Mouse (Mus musculus) MEL (cell line): ENCODE measurements around the gene Med27. TPM values are rescaled to one million over a fixed set of nuclear protein-coding genes. Genes with fewer than 3 reads are reported as not detected.

Experiments used
- DNase-seq: peaks from one replicate; pipeline ENCODE4 v3.0.0; 2011; ENCODE audit warnings: low read depth, low spot score
- H3K27ac ChIP-seq: 2 replicates; pipeline ENCODE4 v1.5.1; 2012; ENCODE audit warnings: low read depth, mild to moderate bottlenecking, control low read depth, low read length, moderate library complexity; ENCODE audit not compliant: control insufficient read depth
- H3K27me3 ChIP-seq, 2 experiments: fragments of 150-350 bp in 1 of 2; sonication (generic) in 1 of 2; 2 replicates each; pipeline ENCODE4 v1.6.1; 2012; ENCODE audit warnings: low read length in 2 of 2, mild to moderate bottlenecking in 2 of 2, improper control_type of control experiment in 1 of 2, moderate library complexity in 1 of 2; ENCODE audit not compliant: insufficient read depth in 2 of 2, control insufficient read depth in 1 of 2
- H3K36me3 ChIP-seq, 2 experiments: 2 replicates each; pipeline ENCODE4 v1.6.1; 2012 to 2014; ENCODE audit warnings: low read length in 2 of 2, improper control_type of control experiment in 1 of 2, inconsistent platforms in 1 of 2, mild to moderate bottlenecking in 1 of 2; ENCODE audit not compliant: insufficient read depth in 2 of 2, control insufficient read depth in 1 of 2
- H3K4me1 ChIP-seq, 2 experiments: fragments of 150-350 bp in 1 of 2; sonication (generic) in 1 of 2; 2 replicates each; pipeline ENCODE4 v1.6.1; 2012; ENCODE audit warnings: low read length in 2 of 2, improper control_type of control experiment in 1 of 2, mild to moderate bottlenecking in 1 of 2; ENCODE audit not compliant: insufficient read depth in 2 of 2, control insufficient read depth in 1 of 2
- H3K4me3 ChIP-seq, 2 experiments: fragments of 150-350 bp in 1 of 2; sonication (generic) in 1 of 2; 2 replicates each; pipeline ENCODE4 v1.5.1; 2012; ENCODE audit warnings: low read depth in 2 of 2, low read length in 2 of 2, mild to moderate bottlenecking in 2 of 2, moderate library complexity in 2 of 2, control low read depth in 1 of 2, improper control_type of control experiment in 1 of 2; ENCODE audit not compliant: control insufficient read depth in 1 of 2, insufficient read depth in 1 of 2
- H3K79me2 ChIP-seq: 2 replicates; pipeline ENCODE4 v1.6.1; 2012; ENCODE audit warnings: mild to moderate bottlenecking, low read length, moderate library complexity; ENCODE audit not compliant: control insufficient read depth, poor library complexity, insufficient read depth
- H3K9ac ChIP-seq: 2 replicates; pipeline ENCODE4 v1.6.1; 2012; ENCODE audit warnings: low read depth, mild to moderate bottlenecking, control low read depth, low read length, moderate library complexity; ENCODE audit not compliant: control insufficient read depth, poor library complexity, severe bottlenecking
- H3K9me3 ChIP-seq: fragments of 150-350 bp; sonication (generic); replicated peaks from 2 replicates; pipeline ENCODE4 v1.6.1; 2012; ENCODE audit warnings: mild to moderate bottlenecking, low read length, improper control_type of control experiment, moderate library complexity; ENCODE audit not compliant: insufficient read depth
- BHLHE40 ChIP-seq: IDR thresholded peaks from 2 replicates; pipeline ENCODE4 v1.6.1; 2012; ENCODE audit warnings: low read depth, mild to moderate bottlenecking, inconsistent platforms, low read length, improper control_type of control experiment, borderline replicate concordance
- CHD1 ChIP-seq: IDR thresholded peaks from 2 replicates; pipeline ENCODE4 v1.6.1; 2012; ENCODE audit warnings: low read depth, mild to moderate bottlenecking, inconsistent platforms, low read length, improper control_type of control experiment
- CHD2 ChIP-seq: IDR thresholded peaks from 2 replicates; pipeline ENCODE4 v1.6.1; 2011; ENCODE audit warnings: low read length, improper control_type of control experiment
- CTCF ChIP-seq, 3 experiments: IDR thresholded peaks in 2 of 3; conservative IDR thresholded peaks in 1 of 3; 2 replicates each; pipeline ENCODE4 v1.5.1; 2011 to 2012; ENCODE audit warnings: low read length in 3 of 3, low read depth in 2 of 3, mild to moderate bottlenecking in 2 of 3, improper control_type of control experiment in 1 of 3, inconsistent platforms in 1 of 3, mixed read lengths in 1 of 3, moderate library complexity in 1 of 3; ENCODE audit not compliant: control insufficient read depth in 1 of 3, insufficient read depth in 1 of 3, poor library complexity in 1 of 3, severe bottlenecking in 1 of 3
- E2F4 ChIP-seq: IDR thresholded peaks from 2 replicates; pipeline ENCODE4 v1.6.1; 2011; ENCODE audit warnings: low read depth, low read length, improper control_type of control experiment, borderline replicate concordance
- ELF1 ChIP-seq: IDR thresholded peaks from 2 replicates; pipeline ENCODE4 v1.6.1; 2014; ENCODE audit warnings: low read depth, mild to moderate bottlenecking, inconsistent platforms, low read length, improper control_type of control experiment, moderate library complexity
- EP300 ChIP-seq, 2 experiments: IDR thresholded peaks; 2 replicates each; pipeline ENCODE4 v1.6.1; 2011; ENCODE audit warnings: improper control_type of control experiment in 2 of 2, low read length in 2 of 2, low read depth in 1 of 2, mild to moderate bottlenecking in 1 of 2
- ETS1 ChIP-seq: IDR thresholded peaks from 2 replicates; pipeline ENCODE4 v1.6.1; 2012; ENCODE audit warnings: low read depth, mild to moderate bottlenecking, inconsistent platforms, low read length, improper control_type of control experiment, moderate library complexity
- GABPA ChIP-seq: IDR thresholded peaks from 2 replicates; pipeline ENCODE4 v1.6.1; 2012; ENCODE audit warnings: low read depth, mild to moderate bottlenecking, inconsistent platforms, low read length, improper control_type of control experiment, moderate library complexity
- GATA1 ChIP-seq: IDR thresholded peaks from 2 replicates; pipeline ENCODE4 v1.6.1; 2011; ENCODE audit warnings: low read depth, low read length, improper control_type of control experiment
- HCFC1 ChIP-seq: IDR thresholded peaks from 2 replicates; pipeline ENCODE4 v1.6.1; 2012; ENCODE audit warnings: low read depth, mild to moderate bottlenecking, inconsistent platforms, low read length, improper control_type of control experiment, moderate library complexity
- JUND ChIP-seq: IDR thresholded peaks from 2 replicates; pipeline ENCODE4 v1.6.1; 2011; ENCODE audit warnings: low read depth, mild to moderate bottlenecking, improper control_type of control experiment, low read length
- KAT2A ChIP-seq: conservative IDR thresholded peaks from 2 replicates; pipeline ENCODE4 v1.6.1; 2012; ENCODE audit warnings: low read depth, low read length, improper control_type of control experiment, inconsistent platforms
- MAFK ChIP-seq: IDR thresholded peaks from 2 replicates; pipeline ENCODE4 v1.6.1; 2011; ENCODE audit warnings: low read depth, mild to moderate bottlenecking, low read length, improper control_type of control experiment, borderline replicate concordance
- MAX ChIP-seq: IDR thresholded peaks from 2 replicates; pipeline ENCODE4 v1.6.1; 2011; ENCODE audit warnings: low read length, improper control_type of control experiment
- MAZ ChIP-seq: IDR thresholded peaks from 2 replicates; pipeline ENCODE4 v1.6.1; 2012; ENCODE audit warnings: low read depth, mild to moderate bottlenecking, inconsistent platforms, low read length, improper control_type of control experiment
- MEF2A ChIP-seq: IDR thresholded peaks from 2 replicates; pipeline ENCODE4 v1.6.1; 2014; ENCODE audit warnings: low read depth, mild to moderate bottlenecking, inconsistent platforms, low read length, improper control_type of control experiment; ENCODE audit not compliant: poor library complexity, insufficient replicate concordance, severe bottlenecking; ENCODE audit errors: extremely low read depth
- MXI1 ChIP-seq: IDR thresholded peaks from 2 replicates; pipeline ENCODE4 v1.6.1; 2011; ENCODE audit warnings: mild to moderate bottlenecking, low read depth, low read length, improper control_type of control experiment
- MYB ChIP-seq: IDR thresholded peaks from 2 replicates; pipeline ENCODE4 v1.6.1; 2011; ENCODE audit warnings: mild to moderate bottlenecking, low read depth, low read length, improper control_type of control experiment
- NELFE ChIP-seq: IDR thresholded peaks from 2 replicates; pipeline ENCODE4 v1.6.1; 2011; ENCODE audit warnings: low read depth, low read length, improper control_type of control experiment
- NRF1 ChIP-seq: IDR thresholded peaks from 2 replicates; pipeline ENCODE4 v1.6.1; 2014; ENCODE audit warnings: low read depth, mild to moderate bottlenecking, inconsistent platforms, low read length, improper control_type of control experiment, moderate library complexity; ENCODE audit not compliant: poor library complexity, insufficient read depth, severe bottlenecking
- POLR2A ChIP-seq, 2 experiments: IDR thresholded peaks; 2 replicates each; pipeline ENCODE4 v1.6.1; 2011 to 2012; ENCODE audit warnings: low read length in 2 of 2, mild to moderate bottlenecking in 2 of 2, control low read depth in 1 of 2, improper control_type of control experiment in 1 of 2, low read depth in 1 of 2, moderate library complexity in 1 of 2; ENCODE audit not compliant: control insufficient read depth in 1 of 2, insufficient read depth in 1 of 2, poor library complexity in 1 of 2
- POLR2AphosphoS2 ChIP-seq: IDR thresholded peaks from 2 replicates; pipeline ENCODE4 v1.6.1; 2011; ENCODE audit warnings: low read length, improper control_type of control experiment
- POLR2AphosphoS5 ChIP-seq: IDR thresholded peaks from 2 replicates; pipeline ENCODE4 v1.6.1; 2012; ENCODE audit warnings: low read depth, borderline replicate concordance, mild to moderate bottlenecking, inconsistent platforms, low read length, moderate library complexity, mixed read lengths
- RCOR1 ChIP-seq: IDR thresholded peaks from 2 replicates; pipeline ENCODE4 v1.6.1; 2012; ENCODE audit warnings: low read depth, mild to moderate bottlenecking, inconsistent platforms, low read length, improper control_type of control experiment
- SIN3A ChIP-seq: IDR thresholded peaks from 2 replicates; pipeline ENCODE4 v1.6.1; 2012; ENCODE audit warnings: low read length, improper control_type of control experiment, inconsistent platforms
- SMC3 ChIP-seq: IDR thresholded peaks from 2 replicates; pipeline ENCODE4 v1.6.1; 2011; ENCODE audit warnings: low read depth, low read length, improper control_type of control experiment
- TAL1 ChIP-seq: IDR thresholded peaks from 2 replicates; pipeline ENCODE4 v1.6.1; 2012; ENCODE audit warnings: mild to moderate bottlenecking, inconsistent platforms, low read length, moderate library complexity, mixed read lengths
- TBP ChIP-seq: IDR thresholded peaks from 2 replicates; pipeline ENCODE4 v1.8.0; 2011; ENCODE audit warnings: low read depth, low read length, improper control_type of control experiment
- TCF12 ChIP-seq: IDR thresholded peaks from 2 replicates; pipeline ENCODE4 v1.6.1; 2014; ENCODE audit warnings: low read depth, mild to moderate bottlenecking, inconsistent platforms, low read length, improper control_type of control experiment, moderate library complexity
- UBTF ChIP-seq: IDR thresholded peaks from 2 replicates; pipeline ENCODE4 v1.6.1; 2012; ENCODE audit warnings: low read depth, mild to moderate bottlenecking, inconsistent platforms, low read length, improper control_type of control experiment, moderate library complexity, borderline replicate concordance; ENCODE audit not compliant: insufficient read depth
- USF1 ChIP-seq: IDR thresholded peaks from 2 replicates; pipeline ENCODE4 v1.6.1; 2014; ENCODE audit warnings: low read depth, mild to moderate bottlenecking, inconsistent platforms, low read length, improper control_type of control experiment, moderate library complexity
- ZC3H11A ChIP-seq: IDR thresholded peaks from 2 replicates; pipeline ENCODE4 v1.6.1; 2012; ENCODE audit warnings: low read depth, mild to moderate bottlenecking, inconsistent platforms, low read length, improper control_type of control experiment
- ZKSCAN1 ChIP-seq: IDR thresholded peaks from 2 replicates; pipeline ENCODE4 v1.6.1; 2012; ENCODE audit warnings: low read depth, mild to moderate bottlenecking, inconsistent platforms, low read length, improper control_type of control experiment, moderate library complexity
- ZMIZ1 ChIP-seq: IDR thresholded peaks from 2 replicates; pipeline ENCODE4 v1.6.1; 2012; ENCODE audit warnings: low read depth, mild to moderate bottlenecking, inconsistent platforms, low read length, improper control_type of control experiment, moderate library complexity
- ZNF384 ChIP-seq: IDR thresholded peaks from 2 replicates; pipeline ENCODE4 v1.6.1; 2012; ENCODE audit warnings: low read depth, mild to moderate bottlenecking, inconsistent platforms, low read length, improper control_type of control experiment
- polyA plus RNA-seq, 2 experiments: library from polyadenylated mRNA; stranded (reverse) in 1 of 2; unstranded in 1 of 2; fragments of >175 nt in 1 of 2; fragments of >200 nt in 1 of 2; gene quantifications; 2 replicates each; pipeline versions ENCODE4 v1.2.1 to v1.2.4; 2012; ENCODE audit warnings: low replicate concordance in 2 of 2, low read depth in 1 of 2; ENCODE audit not compliant: insufficient read length in 2 of 2, insufficient read depth in 1 of 2, missing spikeins in 1 of 2
- total RNA-seq: library from RNA; depleted of rRNA; stranded (reverse); fragments of 300-350 nt; gene quantifications from 2 replicates; pipeline ENCODE4 v1.2.3, GENCODE M21; 2012; rRNA removed

Med27 gene
- total RNA-seq: 43.5 and 46.9 TPM in 2 replicates
- polyA plus RNA-seq: 10 to 100 TPM in 1 of 2 experiments, not detected in 1; 46.3 TPM

- no peaks in the 10 kb centered on the region; the same call in 1 of the 2 replicates for H3K9me3 ChIP-seq
- peaks cover 9% of the 10 kb centered on the region for H3K79me2 ChIP-seq
- peak within 1 kb of the TSS; percentile 52 for H3K27ac ChIP-seq
- H3K27me3 ChIP-seq: no peaks in the 10 kb centered on the region
- H3K4me1 ChIP-seq: peaks cover 2 to 7% of the 10 kb centered on the region in 2 experiments; a peak in 3 of 4 replicates
- DNase-seq: peak; percentile 97
- H3K4me3 ChIP-seq: peak within 1 kb of the TSS; percentile 95 to 96
- peak within 1 kb of the TSS; percentile 92 for H3K9ac ChIP-seq
- peaks cover 0 to 8% of the 10 kb centered on the region in 2 experiments; a peak in 3 of 4 replicates for H3K36me3 ChIP-seq
- no peak for TF ChIP-seq ETS1
- no peak for TF ChIP-seq ZKSCAN1
- TF ChIP-seq ELF1: peak; percentile 98
- no peak for TF ChIP-seq RCOR1
- no peak for TF ChIP-seq CHD1
- no peak for TF ChIP-seq MYB
- no peak for TF ChIP-seq SMC3
- peak; percentile 100 for TF ChIP-seq SIN3A
- peak; percentile 71; the same call in 1 of the 2 replicates for TF ChIP-seq ZMIZ1
- no peak for TF ChIP-seq TAL1
- 0 out of 2 replicates have a peak, but pooled peaks have one; percentile 38 for TF ChIP-seq JUND
- no peak for TF ChIP-seq CHD2
- TF ChIP-seq MEF2A: no peak
- TF ChIP-seq NRF1: peak; percentile 45; the same call in 1 of the 2 replicates
- TF ChIP-seq MAX: peak; percentile 73
- TF ChIP-seq GATA1: no peak
- peak; percentile 10; the same call in 1 of the 2 replicates for TF ChIP-seq USF1
- TF ChIP-seq ZNF384: no peak
- TF ChIP-seq TCF12: peak; percentile 52
- no peak for TF ChIP-seq POLR2AphosphoS5
- peak; percentile 97 for TF ChIP-seq KAT2A
- TF ChIP-seq POLR2AphosphoS2: peak; percentile 71; the same call in 1 of the 2 replicates
- peak in 1 of 3 experiments; percentile 9; a peak in 1 of 6 replicates for TF ChIP-seq CTCF (IDR thresholded peaks at IDR 0.05 in 2 of 3, conservative IDR thresholded peaks at IDR 0.05 in 1 of 3; ENCODE audit: control insufficient read depth in 1 of 3, insufficient read depth in 1 of 3, low read depth in 2 of 3, low read length in 3 of 3, poor library complexity in 1 of 3, severe bottlenecking in 1 of 3)
- TF ChIP-seq POLR2A (IDR thresholded peaks at IDR 0.05; ENCODE audit: control insufficient read depth in 1 of 2, insufficient read depth in 1 of 2, low read depth in 1 of 2, low read length in 2 of 2, poor library complexity in 1 of 2): peak; percentile 50 to 86; a peak in 3 of 4 replicates
- TF ChIP-seq GABPA: no peak
- TF ChIP-seq MAFK: no peak
- 0 out of 2 replicates have a peak, but pooled peaks have one; percentile 29 for TF ChIP-seq MAZ
- TF ChIP-seq E2F4: peak; percentile 59; the same call in 1 of the 2 replicates
- peak; percentile 46 for TF ChIP-seq ZC3H11A
- TF ChIP-seq EP300 (IDR thresholded peaks at IDR 0.05; ENCODE audit: low read depth in 1 of 2, low read length in 2 of 2): no peak
- TF ChIP-seq UBTF: no peak
- TF ChIP-seq HCFC1: peak; percentile 100
- TF ChIP-seq MXI1: peak; percentile 99
- no peak for TF ChIP-seq BHLHE40
- TF ChIP-seq TBP: peak; percentile 73
- TF ChIP-seq NELFE: peak; percentile 74
Measured at GRCm38 (mm10) chr2:29346629-29347271, at the start of gene Med27. Gene Med27, plus strand, starts transcription at chr2:29346819.
